Mouse (Mus musculus) left cerebral cortex, postnatal 25 days (tissue): ENCODE results near the gene Cbx5. TPM values are rescaled to one million over a fixed set of nuclear protein-coding genes. Genes with fewer than 3 reads are reported as not detected.

Experiments
- DNase-seq, 2 experiments: peaks; one replicate each; pipeline ENCODE4 v3.0.0; 2022; ENCODE audit warnings: low spot score in 2 of 2, mixed read lengths in 1 of 2
- intact Hi-C: fragments of 180-260 bp; cut with DNase I; formaldehyde crosslinking; loops from one replicate; pipeline ENCODE4 v1.15.1; 2025
- total RNA-seq, 2 experiments: library from RNA; stranded (reverse); gene quantifications; 2 replicates each; pipeline ENCODE4 v1.2.3; 2021

Gene Cbx5
- total RNA-seq, 2 experiments from 2014 or later, result 173 to 187 TPM

GRCm38 (mm10) chr15:103224161-103224560 lies 15.5 kb downstream of the Cbx5 start:
- DNase-seq, result no peak
- intact Hi-C loops, result no loop called here

- intact Hi-C loops, result no loop called here
- no peak for DNase-seq
These were observed 18.2 kb downstream of the Cbx5 start for GRCm38 (mm10) chr15:103221386-103221785.

GRCm38 (mm10) chr15:103220785-103221184 lies 18.8 kb downstream of the Cbx5 start:
- intact Hi-C loops, result no loop called here
- no peak for DNase-seq

- intact Hi-C loops, result no loop called here
These were observed 23.6 kb downstream of the Cbx5 start for GRCm38 (mm10) chr15:103216052-103216451.

GRCm38 (mm10) chr15:103214971-103215907 lies 24.4 kb downstream of the Cbx5 start:
- DNase-seq, result peak; percentile 90 to 94
- intact Hi-C loops, result no loop called here

More at GRCm38 (mm10) chr15:103216052-103216451, 23.6 kb downstream of the Cbx5 start:
- no peak for DNase-seq

GRCm38 (mm10) chr15:103214149-103214548 lies 25.5 kb downstream of the Cbx5 start:
- intact Hi-C loops, result no loop called here
- DNase-seq, result peak in 1 of 2 experiments; percentile 30

GRCm38 (mm10) chr15:103205156-103205555 lies 34.5 kb downstream of the Cbx5 start:
- peak in 1 of 2 experiments; percentile 12 for DNase-seq

GRCm38 (mm10) chr15:103202088-103202793 lies 37.4 kb downstream of the Cbx5 start:
- no peak for DNase-seq
- intact Hi-C loops, result no loop called here

More at GRCm38 (mm10) chr15:103205156-103205555, 34.5 kb downstream of the Cbx5 start:
- intact Hi-C loops, result loop anchor here (5.0 kb wide), 1 partner anchor 37 kb away; the partner anchor contains the start of gene Hnrnpa1

GRCm38 (mm10) chr15:103197785-103198184 lies 41.8 kb downstream of the Cbx5 start:
- no peak for DNase-seq
- intact Hi-C loops, result no loop called here

- no peak for DNase-seq
- intact Hi-C loops, result no loop called here
These were observed 42.8 kb downstream of the Cbx5 start for GRCm38 (mm10) chr15:103196835-103197234.

GRCm38 (mm10) chr15:103193606-103194005 lies 46.0 kb downstream of the Cbx5 start:
- intact Hi-C loops, result no loop called here
- no peak for DNase-seq

GRCm38 (mm10) chr15:103190531-103191462 lies 48.8 kb downstream of the Cbx5 start:
- intact Hi-C loops, result no loop called here
- DNase-seq, result peak; percentile 44 to 55

- intact Hi-C loops, result no loop called here
These were observed 49.5 kb downstream of the Cbx5 start for GRCm38 (mm10) chr15:103190083-103190482.

GRCm38 (mm10) chr15:103187803-103188202 lies 51.8 kb downstream of the Cbx5 start:
- intact Hi-C loops, result loop anchor here (5.0 kb wide), 1 partner anchor 59 kb away; no protein-coding TSS in a partner anchor

More at GRCm38 (mm10) chr15:103190083-103190482, 49.5 kb downstream of the Cbx5 start:
- DNase-seq, result no peak

GRCm38 (mm10) chr15:103185462-103186198 lies 54.0 kb downstream of the Cbx5 start:
- peak; percentile 63 to 65 for DNase-seq
- intact Hi-C loops, result loop anchor here (5.0 kb wide), 1 partner anchor 62 kb away; no protein-coding TSS in a partner anchor

More at GRCm38 (mm10) chr15:103187803-103188202, 51.8 kb downstream of the Cbx5 start:
- no peak for DNase-seq

- peak; percentile 26 to 42 for DNase-seq
- intact Hi-C loops, result loop anchor here (1.0 kb wide), 1 partner anchor 123 kb away; no protein-coding TSS in a partner anchor
These were observed 55.7 kb downstream of the Cbx5 start for GRCm38 (mm10) chr15:103183651-103184610.

- peak; percentile 56 to 64 for DNase-seq
- intact Hi-C loops, result loop anchor here (1.0 kb wide), 1 partner anchor 124 kb away; no protein-coding TSS in a partner anchor
These were observed 56.5 kb downstream of the Cbx5 start for GRCm38 (mm10) chr15:103183135-103183534.
